Mouse (Mus musculus): ENCODE measurements around the gene Gm7138. TPM values are rescaled to one million over a fixed set of nuclear protein-coding genes. Genes with fewer than 3 reads are reported as not detected.
"Not testable (repeated sequence)": the region's sequence is repeated elsewhere in the genome, so short reads cannot be mapped to it uniquely, and the experiment has no call there.

Gene Gm7138
- polyA plus RNA-seq, 1 experiment from 2014 or later, result not detected

- WGBS, result 14% methylated on average over 3 of the region's 3 CpGs
- Histone ChIP-seq H3K27ac (ENCODE audit: low read depth, low read length) (peak overlapping the region; percentile 58), H3K9ac (ENCODE audit: low read length) (no peak overlapping the region), H3K9me3 (replicated peaks; ENCODE audit: control insufficient read depth, low read length) (no peaks in the 10 kb centered on the region), H3K27me3 (replicated peaks; ENCODE audit: control insufficient read depth, insufficient read depth, low read length) (no peaks in the 10 kb centered on the region), H3K4me1 (ENCODE audit: control insufficient read depth, insufficient read depth, low read length) (no peaks in the 10 kb centered on the region), H3K4me2 (ENCODE audit: low read length) (no peak overlapping the region), H3K36me3 (ENCODE audit: control insufficient read depth, insufficient read depth, low read length) (no peaks in the 10 kb centered on the region), H3K4me3 (ENCODE audit: low read depth, low read length) (no peak overlapping the region)
- DNase-seq (ENCODE audit: low spot score) (no peak), ATAC-seq (no peak)
Measured at GRCm38 (mm10) chr10:77797677-77798076, 20.9 kb upstream of the Gm7138 start.

- no peak within 1 kb of the TSS for H3K4me2 ChIP-seq (ENCODE audit: low read length)
- WGBS, result 55% methylated on average over 2 of the region's 2 CpGs
- no peak within 1 kb of the TSS for H3K4me3 ChIP-seq (ENCODE audit: low read depth, low read length)
- no peaks in the 10 kb centered on the region for H3K27me3 ChIP-seq (replicated peaks; ENCODE audit: control insufficient read depth, insufficient read depth, low read length)
- no peaks in the 10 kb centered on the region for H3K4me1 ChIP-seq (ENCODE audit: control insufficient read depth, insufficient read depth, low read length)
- H3K9ac ChIP-seq (ENCODE audit: low read length), result no peak within 1 kb of the TSS
- no peaks in the 10 kb centered on the region for H3K36me3 ChIP-seq (ENCODE audit: control insufficient read depth, insufficient read depth, low read length)
- no peak for ATAC-seq
- DNase-seq (ENCODE audit: low spot score), result no peak
- no peak within 1 kb of the TSS for H3K27ac ChIP-seq (ENCODE audit: low read depth, low read length)
- H3K9me3 ChIP-seq (replicated peaks; ENCODE audit: control insufficient read depth, low read length), result no peaks in the 10 kb centered on the region
Measured at GRCm38 (mm10) chr10:77794976-77795375, 18.2 kb upstream of the Gm7138 start, which contains the start of gene Gm9639. TSS of gene Gm9639 (minus strand) at chr10:77795076.

- Histone ChIP-seq H3K4me2 (ENCODE audit: low read length) (no peak overlapping the region), H3K27ac (ENCODE audit: low read depth, low read length) (no peak overlapping the region), H3K27me3 (replicated peaks; ENCODE audit: control insufficient read depth, insufficient read depth, low read length) (no peaks in the 10 kb centered on the region), H3K9ac (ENCODE audit: low read length) (no peak overlapping the region), H3K9me3 (replicated peaks; ENCODE audit: control insufficient read depth, low read length) (no peaks in the 10 kb centered on the region), H3K4me1 (ENCODE audit: control insufficient read depth, insufficient read depth, low read length) (no peaks in the 10 kb centered on the region), H3K36me3 (ENCODE audit: control insufficient read depth, insufficient read depth, low read length) (no peaks in the 10 kb centered on the region), H3K4me3 (ENCODE audit: low read depth, low read length) (no peak overlapping the region)
- WGBS, result 87% methylated on average over 2 of the region's 2 CpGs
- no peak for DNase-seq (ENCODE audit: low spot score)
- no peak for ATAC-seq
Measured at GRCm38 (mm10) chr10:77788621-77789020, 11.9 kb upstream of the Gm7138 start.

- H3K4me1 ChIP-seq (ENCODE audit: control insufficient read depth, insufficient read depth, low read length); H3K4me3 ChIP-seq (ENCODE audit: low read depth, low read length); ATAC-seq; H3K9me3 ChIP-seq (replicated peaks; ENCODE audit: control insufficient read depth, low read length); H3K4me2 ChIP-seq (ENCODE audit: low read length); H3K27ac ChIP-seq (ENCODE audit: low read depth, low read length); H3K36me3 ChIP-seq (ENCODE audit: control insufficient read depth, insufficient read depth, low read length); H3K9ac ChIP-seq (ENCODE audit: low read length); H3K27me3 ChIP-seq (replicated peaks; ENCODE audit: control insufficient read depth, insufficient read depth, low read length); DNase-seq (ENCODE audit: low spot score): not testable (repeated sequence)
- WGBS, result no CpG with 5 or more reads among the region's 1 CpGs
Measured at GRCm38 (mm10) chr10:77787876-77788275, 11.1 kb upstream of the Gm7138 start, which contains the start of gene Gm7137. TSS of gene Gm7137 (minus strand) at chr10:77788200.

- H3K9me3 ChIP-seq (replicated peaks; ENCODE audit: control insufficient read depth, low read length); H3K4me3 ChIP-seq (ENCODE audit: low read depth, low read length); H3K36me3 ChIP-seq (ENCODE audit: control insufficient read depth, insufficient read depth, low read length); H3K27ac ChIP-seq (ENCODE audit: low read depth, low read length); DNase-seq (ENCODE audit: low spot score); H3K9ac ChIP-seq (ENCODE audit: low read length); H3K4me1 ChIP-seq (ENCODE audit: control insufficient read depth, insufficient read depth, low read length); H3K4me2 ChIP-seq (ENCODE audit: low read length); ATAC-seq; H3K27me3 ChIP-seq (replicated peaks; ENCODE audit: control insufficient read depth, insufficient read depth, low read length): not testable (repeated sequence)
- WGBS, result 81% methylated on average over 1 of the region's 3 CpGs
Measured at GRCm38 (mm10) chr10:77783396-77783795, 6.7 kb upstream of the Gm7138 start.

GRCm38 (mm10) chr10:77782442-77782841 lies 5.7 kb upstream of the Gm7138 start, which contains the start of gene Gm3250:
TSS of gene Gm3250 (minus strand) at chr10:77782542.
- not testable (repeated sequence) for H3K27ac ChIP-seq (ENCODE audit: low read depth, low read length); H3K9ac ChIP-seq (ENCODE audit: low read length); H3K4me3 ChIP-seq (ENCODE audit: low read depth, low read length); ATAC-seq; H3K4me2 ChIP-seq (ENCODE audit: low read length); DNase-seq (ENCODE audit: low spot score); H3K27me3 ChIP-seq (replicated peaks; ENCODE audit: control insufficient read depth, insufficient read depth, low read length); H3K36me3 ChIP-seq (ENCODE audit: control insufficient read depth, insufficient read depth, low read length); H3K9me3 ChIP-seq (replicated peaks; ENCODE audit: control insufficient read depth, low read length); H3K4me1 ChIP-seq (ENCODE audit: control insufficient read depth, insufficient read depth, low read length)
- no CpG with 5 or more reads among the region's 1 CpGs for whole genome bisulfite sequencing

GRCm38 (mm10) chr10:77772142-77772541 lies 4.6 kb downstream of the Gm7138 start:
- ATAC-seq; H3K27ac ChIP-seq (ENCODE audit: low read depth, low read length); H3K9me3 ChIP-seq (replicated peaks; ENCODE audit: control insufficient read depth, low read length): not testable (repeated sequence)

GRCm38 (mm10) chr10:77771225-77771624 lies 5.5 kb downstream of the Gm7138 start, which contains the start of gene Gm3238:
TSS of gene Gm3238 (minus strand) at chr10:77771325.
- H3K9me3 ChIP-seq (replicated peaks; ENCODE audit: control insufficient read depth, low read length); H3K36me3 ChIP-seq (ENCODE audit: control insufficient read depth, insufficient read depth, low read length); H3K4me3 ChIP-seq (ENCODE audit: low read depth, low read length); DNase-seq (ENCODE audit: low spot score); H3K27ac ChIP-seq (ENCODE audit: low read depth, low read length); ATAC-seq; H3K4me1 ChIP-seq (ENCODE audit: control insufficient read depth, insufficient read depth, low read length); H3K9ac ChIP-seq (ENCODE audit: low read length); H3K27me3 ChIP-seq (replicated peaks; ENCODE audit: control insufficient read depth, insufficient read depth, low read length); H3K4me2 ChIP-seq (ENCODE audit: low read length): not testable (repeated sequence)
- 71% methylated on average over 1 of the region's 1 CpGs for WGBS

More at GRCm38 (mm10) chr10:77772142-77772541, 4.6 kb downstream of the Gm7138 start:
- not testable (repeated sequence) for H3K9ac ChIP-seq (ENCODE audit: low read length); H3K4me1 ChIP-seq (ENCODE audit: control insufficient read depth, insufficient read depth, low read length); H3K27me3 ChIP-seq (replicated peaks; ENCODE audit: control insufficient read depth, insufficient read depth, low read length); H3K4me3 ChIP-seq (ENCODE audit: low read depth, low read length); H3K4me2 ChIP-seq (ENCODE audit: low read length); DNase-seq (ENCODE audit: low spot score); H3K36me3 ChIP-seq (ENCODE audit: control insufficient read depth, insufficient read depth, low read length)
- WGBS, result 78% methylated on average over 1 of the region's 3 CpGs

- no peak overlapping the region for H3K4me3 ChIP-seq (ENCODE audit: low read depth, low read length)
- no peak for ATAC-seq
- H3K9ac ChIP-seq (ENCODE audit: low read length), result no peak overlapping the region
- H3K4me2 ChIP-seq (ENCODE audit: low read length), result no peak overlapping the region
- H3K4me1 ChIP-seq (ENCODE audit: control insufficient read depth, insufficient read depth, low read length), result no peaks in the 10 kb centered on the region
- H3K27me3 ChIP-seq (replicated peaks; ENCODE audit: control insufficient read depth, insufficient read depth, low read length), result no peaks in the 10 kb centered on the region
- H3K9me3 ChIP-seq (replicated peaks; ENCODE audit: control insufficient read depth, low read length), result no peaks in the 10 kb centered on the region
- 74% methylated on average over 1 of the region's 1 CpGs for WGBS
- H3K27ac ChIP-seq (ENCODE audit: low read depth, low read length), result no peak overlapping the region
- H3K36me3 ChIP-seq (ENCODE audit: control insufficient read depth, insufficient read depth, low read length), result no peaks in the 10 kb centered on the region
- DNase-seq (ENCODE audit: low spot score), result no peak
Measured at GRCm38 (mm10) chr10:77769727-77770126, 7.0 kb downstream of the Gm7138 start.

Data from forebrain, embryonic 14.5 days (tissue).